Mouse (Mus musculus) left cerebral cortex, postnatal 14 days (tissue): ENCODE results near the gene Pradc1. TPM values are rescaled to one million over a fixed set of nuclear protein-coding genes. Genes with fewer than 3 reads are reported as not detected.
"Not testable (repeated sequence)": the region's sequence is repeated elsewhere in the genome, so short reads cannot be mapped to it uniquely, and the experiment has no call there.

Experiments
- DNase-seq, 2 experiments: peaks; one replicate each; pipeline ENCODE4 v3.0.0; 2021 to 2022; ENCODE audit warnings: low spot score in 2 of 2, mixed read lengths in 1 of 2
- intact Hi-C: fragments of 180-260 bp; cut with DNase I; formaldehyde crosslinking; loops from one replicate; pipeline ENCODE4 v1.15.1; 2025
- total RNA-seq, 2 experiments: library from RNA; stranded (reverse); gene quantifications; 2 replicates each; pipeline ENCODE4 v1.2.3; 2021

Pradc1 gene
- total RNA-seq, 2 experiments from 2014 or later, result 27.1 to 34.0 TPM

DNA sequence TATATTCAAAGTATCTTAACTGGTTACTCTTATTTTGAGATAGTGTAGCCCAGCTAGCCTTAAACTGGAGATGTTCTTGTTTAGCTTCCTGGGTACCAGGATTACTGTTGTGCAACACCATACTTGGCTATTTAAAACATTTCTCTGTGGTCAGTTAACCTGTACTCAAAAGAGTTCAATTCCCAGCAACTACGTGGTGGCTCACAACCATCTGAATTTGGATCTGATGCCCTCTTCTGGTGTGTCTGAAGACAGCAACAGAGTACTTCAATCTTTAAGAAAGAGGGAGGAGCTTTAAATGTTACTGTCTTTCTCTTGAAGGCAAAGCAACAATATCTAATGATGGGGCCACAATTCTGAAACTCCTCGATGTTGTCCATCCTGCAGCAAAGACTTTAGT, 7.9 kb upstream of the Pradc1 start:
- no peak for DNase-seq
- intact Hi-C loops, result no loop called here

GRCm38 (mm10) chr6:85452816-85453215, 1.0 kb upstream of the Pradc1 start:
- intact Hi-C loops, result no loop called here

GRCm38 (mm10) chr6:85452411-85452665, 568 bp upstream of the Pradc1 start:
- no peak for DNase-seq
- intact Hi-C loops, result no loop called here

More at GRCm38 (mm10) chr6:85452816-85453215, 1.0 kb upstream of the Pradc1 start:
- DNase-seq, result no peak

- intact Hi-C loops, result no loop called here
Observed at GRCm38 (mm10) chr6:85450697-85451663, 790 bp downstream of the Pradc1 start, which contains the start of gene Cct7. TSS of gene Cct7 (plus strand) at chr6:85451514.

DNA sequence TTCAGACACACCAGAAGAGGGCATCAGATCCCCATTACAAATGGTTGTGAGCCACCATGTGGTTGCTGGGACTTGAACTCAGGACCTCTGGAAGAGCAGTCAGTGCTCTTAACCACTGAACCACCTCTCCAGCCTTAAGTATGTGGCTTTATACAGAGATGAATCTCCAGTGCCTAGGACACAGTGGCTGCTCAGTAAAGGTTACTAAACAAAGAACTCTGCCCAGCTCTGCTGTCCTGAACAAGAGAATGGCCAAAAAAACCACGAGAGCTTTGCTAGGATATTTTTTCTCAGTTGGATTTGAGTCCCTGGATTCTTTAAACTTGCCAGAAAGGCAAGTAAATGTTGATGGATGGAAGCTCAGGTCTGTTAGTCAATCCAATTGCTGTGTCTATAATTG, 1.6 kb downstream of the Pradc1 start:
- DNase-seq, intact Hi-C loops: not testable (repeated sequence)

More at GRCm38 (mm10) chr6:85450697-85451663, 790 bp downstream of the Pradc1 start, which contains the start of gene Cct7:
- peak; percentile 100 for DNase-seq

- DNase-seq, result no peak
- intact Hi-C loops, result no loop called here
Observed at GRCm38 (mm10) chr6:85447351-85447750, 4.4 kb downstream of the Pradc1 start.

DNA sequence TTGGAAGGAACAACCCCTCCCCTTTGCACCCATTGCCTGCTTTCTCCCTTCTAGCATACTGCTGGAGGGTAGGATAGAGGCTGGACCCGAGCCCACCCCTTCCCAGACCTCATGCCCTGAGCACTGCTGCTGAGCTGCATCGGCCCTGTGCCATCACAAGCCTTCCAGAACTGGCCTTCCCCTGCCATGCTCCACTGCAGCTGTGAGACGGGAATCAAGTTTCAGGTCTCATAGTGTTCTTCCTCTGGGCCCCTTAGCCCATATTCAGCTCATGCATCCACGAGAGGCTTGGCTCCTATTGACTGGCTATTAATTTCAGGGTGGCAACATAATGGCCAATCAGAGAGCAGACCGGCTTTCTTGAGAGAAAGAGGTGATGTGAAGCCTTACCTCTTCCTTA, 6.5 kb downstream of the Pradc1 start:
- no peak for DNase-seq
- intact Hi-C loops, result no loop called here

DNA sequence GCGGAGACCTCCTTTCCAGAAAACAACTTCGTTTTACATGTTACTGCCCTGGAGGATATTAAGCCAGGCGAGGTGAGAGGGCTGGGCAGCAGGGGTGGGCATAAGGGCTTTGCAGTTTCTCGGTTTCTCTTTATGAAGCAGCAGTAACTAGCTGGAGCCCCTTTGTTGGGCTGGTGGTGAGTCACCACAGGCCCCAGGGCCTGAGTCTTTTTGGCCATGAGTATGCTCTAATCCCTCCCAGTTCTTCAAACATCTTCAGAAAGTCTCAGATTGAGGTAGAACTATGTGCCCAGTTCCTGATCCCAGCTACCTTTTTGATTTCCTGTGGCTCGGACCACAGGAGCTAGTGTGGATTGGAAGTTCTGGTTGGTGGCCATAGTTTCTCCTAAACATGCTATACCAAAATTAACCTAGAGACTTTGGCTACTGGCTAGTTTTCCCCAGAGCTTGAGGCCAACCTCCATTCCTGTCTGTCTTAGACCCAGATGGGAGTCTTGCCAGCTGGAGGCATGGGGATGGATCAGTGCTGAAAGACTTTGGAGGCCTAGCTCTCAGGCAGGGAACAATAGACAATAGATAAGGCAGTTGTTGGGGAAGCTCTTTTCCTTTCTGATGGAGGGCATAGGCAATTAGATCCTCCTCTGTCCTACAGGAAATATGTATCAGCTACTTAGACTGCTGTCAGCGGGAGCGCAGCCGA, 7.4 kb downstream of the Pradc1 start:
- DNase-seq, result no peak
- intact Hi-C loops, result no loop called here

GRCm38 (mm10) chr6:85443488-85444233, 8.1 kb downstream of the Pradc1 start:
- intact Hi-C loops, result no loop called here
- DNase-seq, result no peak

GRCm38 (mm10) chr6:85441142-85441541, 10.6 kb downstream of the Pradc1 start:
- no peak for DNase-seq
- intact Hi-C loops, result no loop called here

- intact Hi-C loops, result no loop called here
- no peak for DNase-seq
Observed at GRCm38 (mm10) chr6:85436631-85437030, 15.1 kb downstream of the Pradc1 start.

- intact Hi-C loops, result no loop called here
- no peak for DNase-seq
Observed at GRCm38 (mm10) chr6:85436204-85436603, 15.6 kb downstream of the Pradc1 start.

GRCm38 (mm10) chr6:85433865-85434264, 17.9 kb downstream of the Pradc1 start:
- no peak for DNase-seq
- intact Hi-C loops, result no loop called here

DNA sequence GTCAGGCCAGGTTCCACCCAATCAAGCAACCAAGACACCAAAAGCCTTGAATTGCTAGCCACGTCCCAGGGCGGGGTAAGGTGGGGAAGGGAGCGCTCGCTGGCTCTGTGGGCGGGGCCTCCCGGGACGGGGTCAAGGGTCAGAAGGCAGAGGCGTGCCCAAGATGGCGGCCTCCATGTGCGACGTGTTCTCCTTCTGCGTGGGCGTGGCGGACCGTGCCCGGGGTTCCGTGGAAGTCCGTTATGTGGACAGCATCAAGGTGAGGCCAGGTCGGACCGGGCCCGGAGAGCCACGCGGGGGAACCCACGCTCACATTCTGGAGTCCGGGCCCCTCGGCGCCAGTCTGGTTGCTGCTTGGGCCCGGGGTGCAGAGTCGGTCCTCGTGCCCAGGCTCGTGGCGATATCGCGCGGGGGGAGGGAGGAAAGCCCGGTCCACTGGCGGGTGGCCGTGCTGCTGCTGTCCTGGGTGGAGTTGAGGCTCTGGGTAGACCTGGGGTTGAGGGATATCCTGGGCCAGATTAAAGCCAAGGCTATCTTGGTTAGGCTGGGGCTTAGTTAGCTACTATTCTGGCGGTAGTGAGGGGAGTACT, 19.8 kb downstream of the Pradc1 start, which contains the start of gene Smyd5:
Gene Smyd5, plus strand, starts transcription at position 148 of the 590 bp plus-strand sequence.
- intact Hi-C loops, result no loop called here
- peak; percentile 73 to 80 for DNase-seq

GRCm38 (mm10) chr6:85431274-85431841, 20.4 kb downstream of the Pradc1 start:
- intact Hi-C loops, result no loop called here
- DNase-seq, result no peak

DNA sequence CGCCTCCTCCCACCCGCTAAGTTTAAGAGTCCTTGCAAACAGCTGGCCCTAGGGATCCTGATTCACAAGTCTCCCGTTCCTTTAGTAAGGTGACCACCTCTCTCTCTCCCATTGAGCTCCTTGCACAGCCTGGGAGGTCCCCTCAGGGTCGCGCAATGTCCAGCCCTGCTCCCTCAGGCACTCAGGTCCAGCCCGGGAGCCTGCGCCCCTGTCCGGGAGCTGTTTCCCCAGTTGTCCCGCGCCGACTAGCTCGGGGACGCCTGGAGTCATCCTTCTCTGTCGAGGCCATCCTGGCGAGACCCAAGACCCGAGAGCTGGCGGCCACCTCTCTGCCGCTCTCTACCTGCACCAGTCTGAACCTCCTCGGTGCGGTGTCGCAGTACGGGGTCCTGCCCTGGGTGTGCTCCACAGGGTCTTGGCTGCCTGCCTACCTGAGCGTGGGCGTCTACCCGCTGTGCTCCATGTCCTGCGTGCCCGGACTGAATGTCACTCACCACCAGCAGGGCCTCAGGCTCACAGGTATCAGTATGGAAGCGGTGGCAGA, 27.9 kb downstream of the Pradc1 start, which contains the start of gene Noto:
Gene Noto, plus strand, starts transcription at position 51 of the 544 bp plus-strand sequence.
- DNase-seq, result no peak
- intact Hi-C loops, result no loop called here

DNA sequence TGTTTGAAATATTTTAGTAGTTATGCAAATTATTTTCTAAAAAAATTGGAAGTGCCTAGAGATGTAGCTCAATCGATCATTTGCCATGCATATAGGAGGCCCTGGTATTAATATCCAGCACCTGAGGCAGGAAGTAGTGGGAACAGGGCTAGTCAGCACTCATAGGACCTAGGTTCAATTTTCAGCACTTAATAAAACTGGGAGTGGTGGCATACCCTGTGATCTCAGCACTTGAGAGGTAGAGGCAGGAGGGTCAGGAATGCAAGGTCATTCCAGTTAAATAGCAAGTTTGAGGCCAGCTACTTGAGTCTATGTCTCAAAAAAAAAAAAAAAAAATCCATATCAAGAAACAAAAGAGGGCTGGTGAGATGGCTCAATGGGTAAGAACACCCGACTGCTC, 32.6 kb downstream of the Pradc1 start:
- intact Hi-C loops, result no loop called here
- no peak for DNase-seq

GRCm38 (mm10) chr6:85415829-85416228, 35.9 kb downstream of the Pradc1 start:
- no peak for DNase-seq
- intact Hi-C loops, result no loop called here
